12 mouse cellular contexts compared by ENCODE assay signal in genomic region chr13:109881161-109881857, GRCm38 (mm10).
DNase-seq lines count a peak whose midpoint lies in the region; ATAC-seq lines count a peak whose summit lies in the region.
"Had no signal": no experiment of that assay in that cellular context is flagged by ENCODE, and none has a peak within 500 bp of the region (broad histone marks: within the 10 kb centered on the region; RNA-seq: fewer than 3 reads in every experiment).

No protein-coding gene starts in this region.

- 60% methylated on average over 11 of the region's 11 CpGs for WGBS in kidney, embryonic 16.5 days
- WGBS in hindbrain, embryonic 10.5 days = 90% methylated on average over 11 of the region's 11 CpGs
- 80% methylated on average over 11 of the region's 11 CpGs for WGBS in hindbrain, embryonic 16.5 days

- H3K4me1 ChIP-seq in kidney, embryonic 16.5 days (ENCODE audit: insufficient read depth, low read length) = no peaks in the 10 kb centered on the region
- H3K4me1 ChIP-seq in hindbrain, embryonic 10.5 days (replicated peaks) = no peaks in the 10 kb centered on the region
- H3K4me1 ChIP-seq in hindbrain, embryonic 16.5 days (ENCODE audit: control insufficient read depth, insufficient read depth, low read depth, low read length) = no peaks in the 10 kb centered on the region
- H3K4me1 ChIP-seq: limb, embryonic 15.5 days had no signal

- H3K9me3 ChIP-seq in kidney, embryonic 16.5 days (ENCODE audit: low read length) = no peaks in the 10 kb centered on the region
- no peaks in the 10 kb centered on the region for H3K9me3 ChIP-seq in hindbrain, embryonic 10.5 days
- H3K9me3 ChIP-seq in hindbrain, embryonic 16.5 days (ENCODE audit: control insufficient read depth, low read length) = no peaks in the 10 kb centered on the region
- H3K9me3 ChIP-seq: limb, embryonic 15.5 days had no signal

- H3K4me3 ChIP-seq in kidney, embryonic 16.5 days (ENCODE audit: low read length) = no peak overlapping the region
- H3K4me3 ChIP-seq in hindbrain, embryonic 10.5 days = no peak overlapping the region
- no peak overlapping the region for H3K4me3 ChIP-seq in hindbrain, embryonic 16.5 days (ENCODE audit: low read length)
- H3K4me3 ChIP-seq: heart, embryonic 12.5 days; layer of hippocampus, adult 2 months; limb, embryonic 15.5 days had no signal

- H3K4me2 ChIP-seq in kidney, embryonic 16.5 days (replicated peaks; ENCODE audit: low read depth, low read length) = no peak overlapping the region
- no peak overlapping the region for H3K4me2 ChIP-seq in hindbrain, embryonic 16.5 days (ENCODE audit: low read length)
- H3K4me2 ChIP-seq: heart, embryonic 12.5 days; limb, embryonic 15.5 days had no signal

- no peaks in the 10 kb centered on the region for H3K36me3 ChIP-seq in kidney, embryonic 16.5 days (ENCODE audit: insufficient read depth, low read length)
- H3K36me3 ChIP-seq in hindbrain, embryonic 10.5 days = no peaks in the 10 kb centered on the region
- H3K36me3 ChIP-seq in hindbrain, embryonic 16.5 days (ENCODE audit: control insufficient read depth, insufficient read depth, low read length) = no peaks in the 10 kb centered on the region
- H3K36me3 ChIP-seq: heart, embryonic 12.5 days; limb, embryonic 15.5 days had no signal

- no peak overlapping the region for H3K27ac ChIP-seq in kidney, embryonic 16.5 days (ENCODE audit: low read length)
- H3K27ac ChIP-seq in hindbrain, embryonic 10.5 days = no peak overlapping the region
- H3K27ac ChIP-seq in hindbrain, embryonic 16.5 days (ENCODE audit: low read depth, low read length) = no peak overlapping the region
- H3K27ac ChIP-seq: layer of hippocampus, adult 2 months; limb, embryonic 15.5 days had no signal

- no peaks in the 10 kb centered on the region for H3K27me3 ChIP-seq in kidney, embryonic 16.5 days (ENCODE audit: insufficient read depth, low read length)
- H3K27me3 ChIP-seq in hindbrain, embryonic 10.5 days (ENCODE audit: insufficient read depth, poor library complexity, severe bottlenecking) = no peaks in the 10 kb centered on the region
- H3K27me3 ChIP-seq in hindbrain, embryonic 16.5 days (replicated peaks; ENCODE audit: control insufficient read depth, insufficient read depth, low read length) = no peaks in the 10 kb centered on the region
- H3K27me3 ChIP-seq: heart, embryonic 12.5 days; limb, embryonic 15.5 days had no signal

- no peak for ATAC-seq in kidney, embryonic 16.5 days (ENCODE audit: low FRiP score, low TSS enrichment)
- ATAC-seq in hindbrain, embryonic 16.5 days = no peak
- ATAC-seq in inflammation-experienced regulatory T-cells, adult 6 months = no peak

- peak; percentile 78 to 84 for DNase-seq in kidney, adult 8-10 months
- peak; percentile 89 for DNase-seq in adrenal gland, adult 2 months
- peak; percentile 25 for DNase-seq in kidney, postnatal 10 days
- DNase-seq in ovary, postnatal 14 days (ENCODE audit: low spot score) = peak; percentile 53
- no peak for DNase-seq in hindbrain, embryonic 10.5 days (ENCODE audit: low spot score)
- DNase-seq: cerebellum, adult 9-11 months had no signal

- H3K9ac ChIP-seq in kidney, embryonic 16.5 days (replicated peaks; ENCODE audit: low read length) = no peak overlapping the region
- no peak overlapping the region for H3K9ac ChIP-seq in hindbrain, embryonic 16.5 days (ENCODE audit: low read depth, low read length)
- H3K9ac ChIP-seq: heart, embryonic 12.5 days; limb, embryonic 15.5 days had no signal
